Mouse (Mus musculus) testis, adult 2 months (tissue): Measurements from ENCODE around the gene Mvd. TPM values are rescaled to one million over a fixed set of nuclear protein-coding genes. Genes with fewer than 3 reads are reported as not detected.

ENCODE experiments used
- H3K27ac ChIP-seq: fragments of 200-500 bp; 2 replicates; pipeline ENCODE4 v1.5.1; 2012; ENCODE audit warnings: low read depth, low read length; ENCODE audit not compliant: control insufficient read depth, insufficient read depth
- H3K27me3 ChIP-seq: fragments of 200-500 bp; 2 replicates; pipeline ENCODE4 v1.6.1; 2012; ENCODE audit warnings: mild to moderate bottlenecking, low read length, moderate library complexity; ENCODE audit not compliant: control insufficient read depth, insufficient read depth
- H3K36me3 ChIP-seq: fragments of 200-500 bp; 2 replicates; pipeline ENCODE4 v1.6.1; 2012; ENCODE audit warnings: mild to moderate bottlenecking, low read length; ENCODE audit not compliant: control insufficient read depth, insufficient read depth
- H3K4me1 ChIP-seq: fragments of 200-500 bp; 2 replicates; pipeline ENCODE4 v1.6.1; 2012; ENCODE audit warnings: low read length; ENCODE audit not compliant: control insufficient read depth, insufficient read depth
- H3K4me3 ChIP-seq: fragments of 200-500 bp; 2 replicates; pipeline ENCODE4 v1.5.1; 2012; ENCODE audit warnings: low read depth, mild to moderate bottlenecking, low read length, moderate library complexity, mixed read lengths; ENCODE audit not compliant: control insufficient read depth
- CTCF ChIP-seq: fragments of 200-500 bp; IDR thresholded peaks from 2 replicates; pipeline ENCODE4 v1.5.1; 2012; ENCODE audit warnings: low read depth, mild to moderate bottlenecking, inconsistent platforms, low read length, moderate library complexity; ENCODE audit not compliant: control insufficient read depth, insufficient read depth, insufficient replicate concordance
- POLR2A ChIP-seq: fragments of 200-500 bp; IDR thresholded peaks from 2 replicates; pipeline ENCODE4 v1.6.1; 2012; ENCODE audit warnings: low read depth, mild to moderate bottlenecking, inconsistent platforms, low read length, moderate library complexity; ENCODE audit not compliant: control insufficient read depth
- polyA plus RNA-seq: library from polyadenylated mRNA; depleted of rRNA; stranded (reverse); fragments of >200 nt; gene quantifications from 2 replicates; pipeline ENCODE4 v1.2.3, GENCODE M21; 2012

The Mvd gene
- polyA plus RNA-seq, 1 experiment = 6.6 TPM

- no peak for TF ChIP-seq POLR2A
- TF ChIP-seq CTCF = no peak
- no peak overlapping the region for H3K4me3 ChIP-seq
- no peaks in the 10 kb centered on the region for H3K36me3 ChIP-seq
- H3K4me1 ChIP-seq = peaks cover 8% of the 10 kb centered on the region
- H3K27me3 ChIP-seq = no peaks in the 10 kb centered on the region
- no peak overlapping the region for H3K27ac ChIP-seq
These were observed 3.9 kb downstream of the Mvd start for GRCm38 (mm10) chr8:122439336-122439735.

DNA sequence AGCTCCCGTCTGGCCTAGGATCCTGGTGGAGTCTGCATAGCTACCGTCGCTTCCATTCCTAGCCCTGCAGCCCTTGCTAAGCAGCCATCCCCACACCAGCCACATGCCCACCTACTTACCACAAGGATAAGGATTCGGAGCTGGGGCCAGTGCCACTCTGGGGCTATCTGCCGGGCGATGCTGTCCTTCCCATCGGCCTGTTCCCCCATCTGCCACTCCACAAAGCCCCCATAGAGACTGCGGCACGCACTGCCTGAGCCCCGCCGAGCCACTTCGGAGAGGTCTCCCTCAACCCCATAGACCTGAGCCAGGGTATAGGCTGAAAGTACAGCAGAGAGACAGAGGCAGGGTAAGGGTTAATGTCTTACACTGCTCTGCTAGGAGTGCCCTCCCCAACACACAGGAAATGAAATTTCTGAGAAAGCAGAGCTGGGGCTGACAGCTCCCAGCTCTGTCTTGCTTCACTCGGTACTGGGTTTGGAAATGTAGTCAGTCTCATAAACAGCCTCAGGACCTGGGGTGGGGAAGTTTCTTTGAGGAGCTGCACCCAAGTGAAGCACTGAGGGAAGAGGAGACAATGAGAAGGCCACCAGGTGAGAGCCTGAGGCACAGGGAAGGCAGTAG, 5.4 kb downstream of the Mvd start:
- Histone ChIP-seq H3K4me3 (no peak overlapping the region), H3K27ac (no peak overlapping the region), H3K4me1 (peaks cover 8% of the 10 kb centered on the region), H3K27me3 (no peaks in the 10 kb centered on the region), H3K36me3 (no peaks in the 10 kb centered on the region)
- TF ChIP-seq POLR2A = no peak
- TF ChIP-seq CTCF = no peak

GRCm38 (mm10) chr8:122436586-122437125, 6.6 kb downstream of the Mvd start:
- no peaks in the 10 kb centered on the region; the same call in 1 of the 2 replicates for H3K27me3 ChIP-seq
- TF ChIP-seq POLR2A (no peak), CTCF (no peak)
- H3K4me3 ChIP-seq = no peak overlapping the region
- H3K4me1 ChIP-seq = peaks cover 12% of the 10 kb centered on the region
- H3K27ac ChIP-seq = no peak overlapping the region
- H3K36me3 ChIP-seq = no peaks in the 10 kb centered on the region

GRCm38 (mm10) chr8:122436146-122436545, 7.1 kb downstream of the Mvd start:
- H3K4me1 ChIP-seq = peaks cover 15% of the 10 kb centered on the region
- no peaks in the 10 kb centered on the region; the same call in 1 of the 2 replicates for H3K27me3 ChIP-seq
- no peak overlapping the region for H3K4me3 ChIP-seq
- H3K36me3 ChIP-seq = no peaks in the 10 kb centered on the region
- no peak for TF ChIP-seq POLR2A
- no peak for TF ChIP-seq CTCF
- no peak overlapping the region for H3K27ac ChIP-seq

DNA sequence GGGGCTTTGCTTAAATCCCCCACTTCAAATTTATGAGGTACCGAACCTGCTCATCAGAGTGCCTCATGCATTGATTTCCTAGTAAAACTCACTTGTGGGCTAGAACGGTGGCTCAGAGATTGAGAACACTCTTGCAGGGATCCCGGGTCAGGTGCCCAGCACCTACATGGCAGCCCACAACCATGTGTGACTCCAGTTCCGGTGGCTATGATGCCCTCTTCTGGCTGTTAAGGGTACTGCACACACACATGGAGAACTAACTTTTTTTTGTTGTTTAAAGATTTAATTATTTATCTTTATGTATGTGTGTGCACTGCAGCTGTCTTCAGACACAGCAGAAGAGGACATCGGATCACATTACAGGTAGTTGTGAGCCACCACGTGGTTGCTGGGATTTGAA, 7.8 kb downstream of the Mvd start:
- no peak overlapping the region for H3K27ac ChIP-seq
- no peaks in the 10 kb centered on the region; the same call in 1 of the 2 replicates for H3K27me3 ChIP-seq
- peaks cover 16% of the 10 kb centered on the region for H3K4me1 ChIP-seq
- no peaks in the 10 kb centered on the region for H3K36me3 ChIP-seq
- no peak overlapping the region for H3K4me3 ChIP-seq
- TF ChIP-seq CTCF = peak; percentile 60; the same call in 1 of the 2 replicates
- TF ChIP-seq POLR2A = no peak

- Histone ChIP-seq H3K27ac (no peak overlapping the region), H3K36me3 (no peaks in the 10 kb centered on the region), H3K4me1 (peaks cover 22% of the 10 kb centered on the region), H3K27me3 (no peaks in the 10 kb centered on the region; the same call in 1 of the 2 replicates), H3K4me3 (no peak overlapping the region)
- TF ChIP-seq POLR2A = no peak
- TF ChIP-seq CTCF = no peak
These were observed 9.8 kb downstream of the Mvd start for GRCm38 (mm10) chr8:122433269-122433905.
